Comparison of ENCODE assay signal across 8 mouse cellular contexts in genomic region chr7:43580526-43580925, GRCm38 (mm10). TPM values are rescaled to one million over a fixed set of nuclear protein-coding genes. Genes with fewer than 3 reads are reported as not detected.
DNase-seq lines count a peak whose midpoint lies in the region; ATAC-seq and TF ChIP-seq lines count a peak whose summit lies in the region.

No protein-coding gene starts in this region.

- H3K27me3 ChIP-seq in E14TG2a.4 (ENCODE audit: insufficient read depth, low read length), result no peaks in the 10 kb centered on the region
- H3K27me3 ChIP-seq in embryonic facial prominence, embryonic 14.5 days (replicated peaks; ENCODE audit: control insufficient read depth, insufficient read depth, low read length), result no peaks in the 10 kb centered on the region
- H3K27me3 ChIP-seq in neural tube, embryonic 13.5 days, result no peaks in the 10 kb centered on the region

- no peak for DNase-seq in gastrocnemius, adult 2 months
- no peak for DNase-seq in gastrocnemius, postnatal 10 days
- no peak for DNase-seq in embryonic facial prominence, embryonic 14.5 days (ENCODE audit: low spot score)
- DNase-seq in layer of hippocampus, postnatal 10 days (ENCODE audit: low spot score in 2 of 2), result peak; percentile 24 to 36
- no peak for DNase-seq in B cell, adult 2 months
- DNase-seq in embryo, embryonic 10 days (ENCODE audit: low spot score), result no peak

- peaks cover 25% of the 10 kb centered on the region for H3K4me1 ChIP-seq in E14TG2a.4 (replicated peaks; ENCODE audit: low read depth, low read length)
- H3K4me1 ChIP-seq in embryonic facial prominence, embryonic 14.5 days (ENCODE audit: control insufficient read depth, insufficient read depth, low read length), result peaks cover 6% of the 10 kb centered on the region
- peaks cover 27% of the 10 kb centered on the region for H3K4me1 ChIP-seq in neural tube, embryonic 13.5 days (replicated peaks)

- no peaks in the 10 kb centered on the region for H3K9me3 ChIP-seq in E14TG2a.4 (ENCODE audit: low read length)
- H3K9me3 ChIP-seq in embryonic facial prominence, embryonic 14.5 days (ENCODE audit: control insufficient read depth, low read length), result no peaks in the 10 kb centered on the region
- no peaks in the 10 kb centered on the region for H3K9me3 ChIP-seq in neural tube, embryonic 13.5 days

- peak overlapping the region; percentile 73 for H3K4me2 ChIP-seq in embryonic facial prominence, embryonic 14.5 days (ENCODE audit: low read depth, low read length)
- H3K4me2 ChIP-seq in neural tube, embryonic 13.5 days, result peak overlapping the region; percentile 84

- no peak for ATAC-seq in embryonic facial prominence, embryonic 14.5 days (ENCODE audit: low read depth)
- no peak for ATAC-seq in neural tube, embryonic 13.5 days (ENCODE audit: low read depth)

- 66% methylated on average over 5 of the region's 5 CpGs for WGBS in embryonic facial prominence, embryonic 14.5 days
- 72% methylated on average over 5 of the region's 5 CpGs for WGBS in neural tube, embryonic 13.5 days

- peak overlapping the region; percentile 87 for H3K27ac ChIP-seq in gastrocnemius, adult 2 months
- H3K27ac ChIP-seq in embryonic facial prominence, embryonic 14.5 days (replicated peaks; ENCODE audit: low read depth, low read length), result peak overlapping the region; percentile 88; the same call in 1 of the 2 replicates
- peak overlapping the region; percentile 94 for H3K27ac ChIP-seq in neural tube, embryonic 13.5 days (replicated peaks)

- peak overlapping the region; percentile 85 for H3K9ac ChIP-seq in embryonic facial prominence, embryonic 14.5 days (ENCODE audit: low read depth, low read length)
- peak overlapping the region; percentile 91 for H3K9ac ChIP-seq in neural tube, embryonic 13.5 days

- intact Hi-C loops in gastrocnemius, adult 2 months (cut with DNase I), result loop anchor here (2.0 to 10.0 kb wide), 2 partner anchors 90 to 116 kb away; partner anchors contain the start of gene Vsig10l

- no peak for TF ChIP-seq CTCF in gastrocnemius, adult 2 months (IDR thresholded peaks at IDR 0.05)
- TF ChIP-seq CTCF in E14TG2a.4 (conservative IDR thresholded peaks at IDR 0.05; ENCODE audit: low read length), result no peak

- peak overlapping the region; percentile 78 for H3K4me3 ChIP-seq in gastrocnemius, adult 2 months
- H3K4me3 ChIP-seq in E14TG2a.4 (replicated peaks; ENCODE audit: low read length), result peak overlapping the region; percentile 90
- peak overlapping the region; percentile 81 for H3K4me3 ChIP-seq in embryonic facial prominence, embryonic 14.5 days (ENCODE audit: low read depth, low read length)
- H3K4me3 ChIP-seq in neural tube, embryonic 13.5 days, result peak overlapping the region; percentile 75

- peaks cover 18% of the 10 kb centered on the region for H3K36me3 ChIP-seq in E14TG2a.4 (ENCODE audit: insufficient read depth, low read length)
- peaks cover 24% of the 10 kb centered on the region for H3K36me3 ChIP-seq in embryonic facial prominence, embryonic 14.5 days (ENCODE audit: control insufficient read depth, insufficient read depth, low read length)
- H3K36me3 ChIP-seq in neural tube, embryonic 13.5 days, result peaks cover 34% of the 10 kb centered on the region

RNA-seq across cellular contexts. Expression of gene Zfp719, which starts 1.1 kb away (rescaled TPM):
- 1 to 10 TPM; 3.1 to 4.9 TPM for total RNA-seq in gastrocnemius, adult 2 months (2021)
- 1 to 10 TPM; 6.1 to 7.3 TPM for total RNA-seq in gastrocnemius, postnatal 10 days (2021)
- polyA plus RNA-seq in embryonic facial prominence, embryonic 14.5 days (2014; fragmentation: Nextera tagmentation; extraction: Ambion mirVana), result 13.0 and 14.4 TPM in 2 replicates
- 10 to 100 TPM; 19.9 to 25.9 TPM for total RNA-seq in layer of hippocampus, postnatal 10 days (2021)
- polyA plus RNA-seq in neural tube, embryonic 13.5 days (2015; fragmentation: Nextera tagmentation; extraction: Ambion mirVana), result 13.9 and 14.7 TPM in 2 replicates

RNA-seq across cellular contexts. Expression of gene Zfp658, which starts 18.5 kb away (rescaled TPM):
- total RNA-seq in gastrocnemius, adult 2 months (2021), result under 1 TPM; 0.36 to 0.43 TPM
- 1 to 10 TPM; 1.2 to 1.4 TPM for total RNA-seq in gastrocnemius, postnatal 10 days (2021)
- polyA plus RNA-seq in embryonic facial prominence, embryonic 14.5 days (2014; fragmentation: Nextera tagmentation; extraction: Ambion mirVana), result 2.7 and 3.3 TPM in 2 replicates
- 1 to 10 TPM; 6.4 to 6.5 TPM for total RNA-seq in layer of hippocampus, postnatal 10 days (2021)
- polyA plus RNA-seq in neural tube, embryonic 13.5 days (2015; fragmentation: Nextera tagmentation; extraction: Ambion mirVana), result 8.2 and 9.5 TPM in 2 replicates

RNA-seq across cellular contexts. Expression of gene Zfp819, which starts 26.4 kb away (rescaled TPM):
- total RNA-seq in gastrocnemius, adult 2 months (2021), result not detected
- not detected for total RNA-seq in gastrocnemius, postnatal 10 days (2021)
- polyA plus RNA-seq in embryonic facial prominence, embryonic 14.5 days (2014; fragmentation: Nextera tagmentation; extraction: Ambion mirVana), result 0.39 and 0.47 TPM in 2 replicates
- total RNA-seq in layer of hippocampus, postnatal 10 days (2021), result under 1 TPM in 1 of 2 experiments, not detected in 1; 0.36 TPM
- polyA plus RNA-seq in neural tube, embryonic 13.5 days (2015; fragmentation: Nextera tagmentation; extraction: Ambion mirVana), result 0.29 and 0.32 TPM in 2 replicates

RNA-seq across cellular contexts. Expression of gene Cd33, which starts 36.3 kb away (rescaled TPM):
- total RNA-seq in gastrocnemius, adult 2 months (2021), result 1 to 10 TPM; 1.4 TPM
- total RNA-seq in gastrocnemius, postnatal 10 days (2021), result 1 to 10 TPM; 3.1 to 3.9 TPM
- polyA plus RNA-seq in embryonic facial prominence, embryonic 14.5 days (2014; fragmentation: Nextera tagmentation; extraction: Ambion mirVana), result 2.5 and 2.8 TPM in 2 replicates
- 1 to 10 TPM; 5.5 to 8.4 TPM for total RNA-seq in layer of hippocampus, postnatal 10 days (2021)
- 1.5 and 1.6 TPM in 2 replicates for polyA plus RNA-seq in neural tube, embryonic 13.5 days (2015; fragmentation: Nextera tagmentation; extraction: Ambion mirVana)

RNA-seq across cellular contexts. Expression of gene Ceacam18, which starts 54.0 kb away (rescaled TPM):
- not detected for total RNA-seq in gastrocnemius, adult 2 months (2021)
- total RNA-seq in gastrocnemius, postnatal 10 days (2021), result not detected
- polyA plus RNA-seq in embryonic facial prominence, embryonic 14.5 days (2014; fragmentation: Nextera tagmentation; extraction: Ambion mirVana), result not detected in 2 replicates
- total RNA-seq in layer of hippocampus, postnatal 10 days (2021), result under 1 TPM in 1 of 2 experiments, not detected in 1; 0.16 TPM
- polyA plus RNA-seq in neural tube, embryonic 13.5 days (2015; fragmentation: Nextera tagmentation; extraction: Ambion mirVana), result not detected in 2 replicates

Comparison
In these comparisons a context has a peak if more than half of its experiments do, and no peak if none do; other contexts are left out.
1. DNase-seq: peak in layer of hippocampus, postnatal 10 days (2 of 2); none in gastrocnemius, adult 2 months (single experiment), gastrocnemius, postnatal 10 days (single experiment), embryonic facial prominence, embryonic 14.5 days (single experiment), B cell, adult 2 months (0 of 2) and embryo, embryonic 10 days (single experiment).
2. Peak in every context shown above with its lines, with median percentiles within 50 percentile points of each other: H3K27ac ChIP-seq and H3K4me3 ChIP-seq.